Mouse (Mus musculus) ovary, adult 2 months (tissue): ENCODE data around the gene Kera. TPM values are rescaled to one million over a fixed set of nuclear protein-coding genes. Genes with fewer than 3 reads are reported as not detected.

Experiments
- polyA plus RNA-seq: library from polyadenylated mRNA; depleted of rRNA; stranded (reverse); fragments of >200 nt; gene quantifications from 2 replicates; pipeline ENCODE4 v1.2.3, GENCODE M21; 2012; rRNA removed

The Kera gene
- not detected in 2 replicates for polyA plus RNA-seq

GRCm38 (mm10) chr10:97606579-97606978 lies at the start of gene Kera:
Kera (plus strand) TSS chr10:97606879.

GRCm38 (mm10) chr10:97564957-97565856 lies 41.5 kb upstream of the Kera start, which contains the start of gene Lum:
Lum (plus strand) TSS chr10:97565128.

GRCm38 (mm10) chr10:97643768-97644167 lies 37.1 kb downstream of the Kera start, which contains the start of gene Epyc:
Epyc (plus strand) TSS chr10:97644068.

Other genes with a start within 250 kb of the Kera start
- 229 and 342 TPM in 2 replicates for gene Dcn, start 127.3 kb upstream of the Kera start, polyA plus RNA-seq
- gene Lum, start 41.8 kb upstream of the Kera start, polyA plus RNA-seq, result 43.7 and 65.1 TPM in 2 replicates
- not detected in 2 replicates for gene Epyc, start 37.2 kb downstream of the Kera start, polyA plus RNA-seq
- not detected in 2 replicates for gene Ccer1, start 86.2 kb downstream of the Kera start, polyA plus RNA-seq
- gene C030005K15Rik, start 119.9 kb downstream of the Kera start, polyA plus RNA-seq, result not detected in 2 replicates